14 mouse cellular contexts compared by ENCODE assay signal in genomic region chr10:79861230-79862048, GRCm38 (mm10). TPM values are rescaled to one million over a fixed set of nuclear protein-coding genes. Genes with fewer than 3 reads are reported as not detected.
DNase-seq lines count a peak whose midpoint lies in the region; ATAC-seq lines count a peak whose summit lies in the region.
"Had no signal": no experiment of that assay in that cellular context is flagged by ENCODE, and none has a peak within 500 bp of the region (broad histone marks: within the 10 kb centered on the region; RNA-seq: fewer than 3 reads in every experiment).

No protein-coding gene starts in this region.

- no peak overlapping the region for H3K4me3 ChIP-seq in intestine, embryonic 14.5 days (ENCODE audit: low read depth, low read length)
- no peak overlapping the region for H3K4me3 ChIP-seq in intestine, embryonic 15.5 days (replicated peaks)

- ATAC-seq in intestine, embryonic 14.5 days (replicated peaks; ENCODE audit: low FRiP score, low TSS enrichment, low read depth): no peak
- ATAC-seq in intestine, embryonic 15.5 days: no peak

- H3K36me3 ChIP-seq in intestine, embryonic 14.5 days (ENCODE audit: control insufficient read depth, insufficient read depth, low read length): peaks cover 91% of the 10 kb centered on the region
- H3K36me3 ChIP-seq in intestine, embryonic 15.5 days: peaks cover 55% of the 10 kb centered on the region

- H3K9ac ChIP-seq in intestine, embryonic 14.5 days (ENCODE audit: low read length): no peak overlapping the region
- H3K9ac ChIP-seq in intestine, embryonic 15.5 days: no peak overlapping the region

- H3K27ac ChIP-seq in intestine, embryonic 14.5 days (ENCODE audit: low read depth): 0 out of 2 replicates have a peak overlapping the region, but pooled peaks have one; percentile 9
- H3K27ac ChIP-seq in intestine, embryonic 15.5 days: no peak overlapping the region
- H3K27ac ChIP-seq: macrophage had no signal

- no peak for DNase-seq in intestine, embryonic 14.5 days (ENCODE audit: low spot score)
- DNase-seq in brain, adult 2 months (ENCODE audit: low read depth, low spot score): peak; percentile 86
- DNase-seq in fat pad, adult 2 months (ENCODE audit: extremely low read depth, low read depth, low spot score): peak; percentile 81
- peak; percentile 80 to 85 for DNase-seq in kidney, postnatal 36 days
- no peak for DNase-seq in B cell, adult 2 months
- no peak for DNase-seq in layer of hippocampus, postnatal 36 days
- no peak for DNase-seq in lung, postnatal 10 days
- DNase-seq: adrenal gland, postnatal 25 days had no signal

- H3K9me3 ChIP-seq in intestine, embryonic 14.5 days (ENCODE audit: control insufficient read depth, low read length): no peaks in the 10 kb centered on the region
- H3K9me3 ChIP-seq in intestine, embryonic 15.5 days: no peaks in the 10 kb centered on the region

- H3K4me2 ChIP-seq in intestine, embryonic 14.5 days (ENCODE audit: low read length): no peak overlapping the region
- H3K4me2 ChIP-seq in intestine, embryonic 15.5 days (replicated peaks): no peak overlapping the region

- no peaks in the 10 kb centered on the region for H3K27me3 ChIP-seq in intestine, embryonic 14.5 days (replicated peaks; ENCODE audit: control insufficient read depth, insufficient read depth, low read length)
- H3K27me3 ChIP-seq in intestine, embryonic 15.5 days (replicated peaks): no peaks in the 10 kb centered on the region

- 74% methylated on average over 25 of the region's 25 CpGs for WGBS in intestine, embryonic 14.5 days
- WGBS in intestine, embryonic 15.5 days: 68% methylated on average over 25 of the region's 25 CpGs

- peaks cover 24% of the 10 kb centered on the region for H3K4me1 ChIP-seq in intestine, embryonic 14.5 days (replicated peaks; ENCODE audit: control insufficient read depth, insufficient read depth, low read length)
- peaks cover 58% of the 10 kb centered on the region for H3K4me1 ChIP-seq in intestine, embryonic 15.5 days (replicated peaks)

RNA-seq across cellular contexts. Expression of gene Ptbp1, which starts 7.2 kb away (rescaled TPM):
- 286 and 291 TPM in 2 replicates for polyA plus RNA-seq in intestine, embryonic 14.5 days (2014; fragmentation: Nextera tagmentation; extraction: Ambion mirVana)
- polyA plus RNA-seq in intestine, embryonic 15.5 days (2015; fragmentation: Nextera tagmentation; extraction: Ambion mirVana): 307 and 314 TPM in 2 replicates
- 10 to 100 TPM; 43.1 to 52.6 TPM for total RNA-seq in layer of hippocampus, postnatal 36 days (2021)

RNA-seq across cellular contexts. Expression of gene Prtn3, which starts 12.8 kb away (rescaled TPM):
- polyA plus RNA-seq in intestine, embryonic 14.5 days (2014; fragmentation: Nextera tagmentation; extraction: Ambion mirVana): 5.2 and 5.9 TPM in 2 replicates
- polyA plus RNA-seq in intestine, embryonic 15.5 days (2015; fragmentation: Nextera tagmentation; extraction: Ambion mirVana): 3.7 and 3.9 TPM in 2 replicates
- total RNA-seq in layer of hippocampus, postnatal 36 days (2021): 1 to 10 TPM in 1 of 2 experiments, not detected in 1; 1.0 TPM
- total RNA-seq: adrenal gland, postnatal 25 days had no signal

RNA-seq across cellular contexts. Expression of gene Plppr3, which starts 13.0 kb away (rescaled TPM):
- 38.8 and 46.4 TPM in 2 replicates for polyA plus RNA-seq in intestine, embryonic 14.5 days (2014; fragmentation: Nextera tagmentation; extraction: Ambion mirVana)
- polyA plus RNA-seq in intestine, embryonic 15.5 days (2015; fragmentation: Nextera tagmentation; extraction: Ambion mirVana): 31.3 and 32.7 TPM in 2 replicates
- total RNA-seq in layer of hippocampus, postnatal 36 days (2021): 10 to 100 TPM; 28.4 to 28.7 TPM

RNA-seq across cellular contexts. Expression of gene Elane, which starts 24.6 kb away (rescaled TPM):
- polyA plus RNA-seq in intestine, embryonic 14.5 days (2014; fragmentation: Nextera tagmentation; extraction: Ambion mirVana): 0.55 TPM in 1 of 2 replicates, not detected in the other
- polyA plus RNA-seq in intestine, embryonic 15.5 days (2015; fragmentation: Nextera tagmentation; extraction: Ambion mirVana): 1.1 and 2.6 TPM in 2 replicates
- total RNA-seq in layer of hippocampus, postnatal 36 days (2021): not detected
- total RNA-seq: adrenal gland, postnatal 25 days; ES-E14; left cerebral cortex, adult 8-10 months had no signal

RNA-seq across cellular contexts. Expression of gene Cfd, which starts 29.2 kb away (rescaled TPM):
- not detected in 2 replicates for polyA plus RNA-seq in intestine, embryonic 14.5 days (2014; fragmentation: Nextera tagmentation; extraction: Ambion mirVana)
- not detected in 2 replicates for polyA plus RNA-seq in intestine, embryonic 15.5 days (2015; fragmentation: Nextera tagmentation; extraction: Ambion mirVana)
- total RNA-seq in layer of hippocampus, postnatal 36 days (2021): not detected
- total RNA-seq: ES-E14; hematopoietic stem cell, adult 5-6 weeks; left cerebral cortex, adult 8-10 months had no signal
- polyA plus RNA-seq: embryonic facial prominence, embryonic 14.5 days; macrophage had no signal

Comparison
In these comparisons a context has a peak if more than half of its experiments do, and no peak if none do; other contexts are left out.
1. DNase-seq: peak in brain, adult 2 months (single experiment), fat pad, adult 2 months (single experiment) and kidney, postnatal 36 days (2 of 2); none in intestine, embryonic 14.5 days (single experiment), B cell, adult 2 months (0 of 2), layer of hippocampus, postnatal 36 days (0 of 2) and lung, postnatal 10 days (single experiment).